Mouse (Mus musculus) testis, adult 2 months (tissue): Measurements from ENCODE around the gene Dnase1.

Source experiments
- CTCF ChIP-seq: fragments of 200-500 bp; IDR thresholded peaks from 2 replicates; pipeline ENCODE4 v1.5.1; 2012; ENCODE audit warnings: low read depth, mild to moderate bottlenecking, inconsistent platforms, low read length, moderate library complexity; ENCODE audit not compliant: control insufficient read depth, insufficient read depth, insufficient replicate concordance
- POLR2A ChIP-seq: fragments of 200-500 bp; IDR thresholded peaks from 2 replicates; pipeline ENCODE4 v1.6.1; 2012; ENCODE audit warnings: low read depth, mild to moderate bottlenecking, inconsistent platforms, low read length, moderate library complexity; ENCODE audit not compliant: control insufficient read depth

GRCm38 (mm10) chr16:4032341-4032748 is 4.4 kb upstream of the Dnase1 start:
- TF ChIP-seq CTCF (no peak), POLR2A (no peak)
